Mouse (Mus musculus): ENCODE measurements around the gene Ctss. TPM values are rescaled to one million over a fixed set of nuclear protein-coding genes. Genes with fewer than 3 reads are reported as not detected.

Ctss gene
- polyA plus RNA-seq (2017; shearing (Covaris generic)): 116 TPM

GRCm38 (mm10) chr3:95526622-95527211, at the start of gene Ctss:
Ctss (plus strand) TSS chr3:95526786.

GRCm38 (mm10) chr3:95499024-95499423, 27.6 kb upstream of the Ctss start, which contains the start of gene Ctsk:
Ctsk (plus strand) TSS chr3:95499256.

GRCm38 (mm10) chr3:95559437-95559836, 32.9 kb downstream of the Ctss start, which contains the start of gene Hormad1:
Hormad1 (plus strand) TSS chr3:95559677.

GRCm38 (mm10) chr3:95588604-95589086, 62.1 kb downstream of the Ctss start, which contains the start of gene Golph3l:
Golph3l (plus strand) TSS chr3:95588934.

Other genes with a start within 250 kb of the Ctss start
- 17.1 TPM for gene Mindy1, start 245.4 kb upstream of the Ctss start, polyA plus RNA-seq (2017; shearing (Covaris generic))
- gene Prune1, start 244.7 kb upstream of the Ctss start, polyA plus RNA-seq (2017; shearing (Covaris generic)): 5.5 TPM
- gene Anxa9, start 219.6 kb upstream of the Ctss start, polyA plus RNA-seq (2017; shearing (Covaris generic)): 0.67 TPM
- gene Cers2, start 212.0 kb upstream of the Ctss start, polyA plus RNA-seq (2017; shearing (Covaris generic)): 197 TPM
- 24.2 TPM for gene Setdb1, start 169.6 kb upstream of the Ctss start, polyA plus RNA-seq (2017; shearing (Covaris generic))
- not detected for gene 4930558C23Rik, start 123.9 kb upstream of the Ctss start, polyA plus RNA-seq (2017; shearing (Covaris generic))
- gene Arnt, start 92.4 kb upstream of the Ctss start, polyA plus RNA-seq (2017; shearing (Covaris generic)): 63.5 TPM
- not detected for gene Ctsk, start 27.5 kb upstream of the Ctss start, polyA plus RNA-seq (2017; shearing (Covaris generic))
- not detected for gene Hormad1, start 32.9 kb downstream of the Ctss start, polyA plus RNA-seq (2017; shearing (Covaris generic))
- 14.9 TPM for gene Golph3l, start 62.1 kb downstream of the Ctss start, polyA plus RNA-seq (2017; shearing (Covaris generic))
- 116 TPM for gene Ensa, start 98.2 kb downstream of the Ctss start, polyA plus RNA-seq (2017; shearing (Covaris generic))
- 460 TPM for gene Mcl1, start 132.0 kb downstream of the Ctss start, polyA plus RNA-seq (2017; shearing (Covaris generic))
- 2.6 TPM for gene Adamtsl4, start 161.1 kb downstream of the Ctss start, polyA plus RNA-seq (2017; shearing (Covaris generic))
- 12.3 TPM for gene Ecm1, start 212.8 kb downstream of the Ctss start, polyA plus RNA-seq (2017; shearing (Covaris generic))
- 48.3 TPM for gene Tars2, start 233.4 kb downstream of the Ctss start, polyA plus RNA-seq (2017; shearing (Covaris generic))

All from effector memory CD4-positive, alpha-beta T cell, adult 5 months (primary cell).